Mouse (Mus musculus): Measurements from ENCODE around the gene En1. TPM values are rescaled to one million over a fixed set of nuclear protein-coding genes. Genes with fewer than 3 reads are reported as not detected.

En1 gene
- polyA plus RNA-seq, 1 experiment from 2014 or later, result not detected

- Histone ChIP-seq H3K9ac (no peak overlapping the region), H3K27ac (no peak overlapping the region), H3K4me3 (replicated peaks) (no peak overlapping the region), H3K36me3 (no peaks in the 10 kb centered on the region), H3K4me2 (no peak overlapping the region), H3K27me3 (peaks cover 100% of the 10 kb centered on the region), H3K9me3 (replicated peaks) (no peaks in the 10 kb centered on the region), H3K4me1 (replicated peaks) (no peaks in the 10 kb centered on the region)
- 5% methylated on average over 32 of the region's 32 CpGs for WGBS (ENCODE audit: insufficient replicate concordance)
- DNase-seq (no peak), ATAC-seq (ENCODE audit: low read depth) (no peak)
Observed at GRCm38 (mm10) chr1:120613461-120614306, 11.5 kb downstream of the En1 start.

DNA sequence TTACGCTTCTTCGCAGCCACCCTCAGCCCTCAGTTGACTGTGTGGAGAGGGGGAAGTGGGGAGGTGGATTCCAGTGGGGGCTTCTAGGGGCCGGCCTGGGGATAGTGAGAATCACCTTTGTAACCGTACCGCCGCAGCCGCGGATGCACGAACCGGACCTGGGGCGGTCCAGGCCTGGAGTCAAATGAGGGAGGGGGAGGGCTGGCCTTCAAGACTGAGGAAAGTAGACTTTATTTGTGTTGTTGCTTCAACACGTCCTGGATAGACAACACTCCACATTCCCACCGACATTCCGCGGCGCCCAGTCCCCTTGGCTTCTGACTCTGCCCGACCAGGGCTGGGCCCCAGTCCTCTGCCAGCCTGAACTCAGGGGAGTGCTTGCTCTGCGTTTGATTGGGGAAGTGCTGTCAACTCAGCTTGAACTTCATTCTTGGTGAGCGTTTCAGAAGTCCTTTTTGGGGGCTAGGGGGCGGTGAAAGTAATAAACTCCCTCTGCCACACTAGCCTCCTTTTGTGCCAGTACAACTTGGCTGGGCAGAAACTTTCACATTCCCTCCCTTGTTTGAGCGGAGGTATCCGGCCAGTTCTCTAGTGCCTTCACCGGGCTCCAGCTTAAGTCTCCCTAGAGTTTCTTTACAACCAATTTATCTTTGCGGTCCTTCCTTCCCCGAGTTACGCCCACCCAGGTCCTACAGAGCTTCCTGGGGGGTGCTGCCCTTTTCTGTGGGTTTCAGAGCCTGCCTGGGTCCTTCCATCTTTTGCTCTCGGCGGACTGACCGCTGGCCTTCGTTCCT is 12.3 kb downstream of the En1 start:
- Histone ChIP-seq H3K27ac (no peak overlapping the region), H3K9ac (no peak overlapping the region), H3K36me3 (no peaks in the 10 kb centered on the region), H3K4me2 (no peak overlapping the region), H3K27me3 (peaks cover 97% of the 10 kb centered on the region), H3K4me1 (replicated peaks) (no peaks in the 10 kb centered on the region), H3K9me3 (replicated peaks) (no peaks in the 10 kb centered on the region), H3K4me3 (replicated peaks) (no peak overlapping the region)
- 4% methylated on average over 30 of the region's 30 CpGs for WGBS (ENCODE audit: insufficient replicate concordance)
- no peak for ATAC-seq (ENCODE audit: low read depth)
- DNase-seq, result no peak

- no peaks in the 10 kb centered on the region for H3K9me3 ChIP-seq (replicated peaks)
- 8% methylated on average over 4 of the region's 4 CpGs for WGBS (ENCODE audit: insufficient replicate concordance)
- H3K4me1 ChIP-seq (replicated peaks), result no peaks in the 10 kb centered on the region
- H3K4me2 ChIP-seq, result no peak overlapping the region
- no peaks in the 10 kb centered on the region for H3K36me3 ChIP-seq
- ATAC-seq (ENCODE audit: low read depth) (no peak), DNase-seq (no peak)
- no peak overlapping the region for H3K27ac ChIP-seq
- H3K27me3 ChIP-seq, result peaks cover 95% of the 10 kb centered on the region
- no peak overlapping the region for H3K4me3 ChIP-seq (replicated peaks)
- H3K9ac ChIP-seq, result no peak overlapping the region
Observed at GRCm38 (mm10) chr1:120615521-120615920, 13.3 kb downstream of the En1 start.

DNA sequence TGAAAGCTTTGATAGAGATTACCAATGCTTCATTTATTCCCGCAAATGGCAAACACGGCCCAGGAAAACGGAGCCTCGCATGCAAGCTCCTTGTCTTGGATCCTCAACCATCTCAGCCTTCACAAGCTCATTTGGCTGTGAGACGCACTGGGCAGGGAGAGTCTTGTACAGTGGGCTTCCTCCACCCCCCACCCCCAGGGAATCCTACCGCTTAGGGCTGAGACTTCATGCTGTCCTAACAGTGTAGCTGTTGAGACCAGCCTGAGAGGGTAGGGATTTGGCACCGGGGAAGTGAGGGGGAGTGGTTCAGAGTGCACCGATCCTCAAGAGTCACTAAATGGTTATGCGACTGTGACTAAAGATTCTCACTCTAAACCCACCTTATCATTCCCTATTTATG is 13.7 kb downstream of the En1 start:
- no peaks in the 10 kb centered on the region for H3K4me1 ChIP-seq (replicated peaks)
- DNase-seq, result no peak
- H3K4me2 ChIP-seq, result no peak overlapping the region
- peaks cover 92% of the 10 kb centered on the region for H3K27me3 ChIP-seq
- H3K36me3 ChIP-seq, result no peaks in the 10 kb centered on the region
- WGBS (ENCODE audit: insufficient replicate concordance), result 5% methylated on average over 9 of the region's 9 CpGs
- no peak overlapping the region for H3K27ac ChIP-seq
- H3K4me3 ChIP-seq (replicated peaks), result no peak overlapping the region
- H3K9me3 ChIP-seq (replicated peaks), result no peaks in the 10 kb centered on the region
- no peak overlapping the region for H3K9ac ChIP-seq
- ATAC-seq (ENCODE audit: low read depth), result no peak

- WGBS (ENCODE audit: insufficient replicate concordance), result 32% methylated on average over 5 of the region's 5 CpGs
Observed at GRCm38 (mm10) chr1:120621383-120621782, 19.2 kb downstream of the En1 start.

GRCm38 (mm10) chr1:120626930-120627621 is 24.9 kb downstream of the En1 start:
- no peaks in the 10 kb centered on the region for H3K36me3 ChIP-seq
- ATAC-seq (ENCODE audit: low read depth) (no peak), DNase-seq (no peak)
- no peak overlapping the region for H3K4me3 ChIP-seq (replicated peaks)
- H3K9ac ChIP-seq, result no peak overlapping the region
- 46% methylated on average over 11 of the region's 11 CpGs for WGBS (ENCODE audit: insufficient replicate concordance)
- H3K4me2 ChIP-seq, result no peak overlapping the region
- H3K27ac ChIP-seq, result no peak overlapping the region
- no peaks in the 10 kb centered on the region for H3K4me1 ChIP-seq (replicated peaks)
- H3K9me3 ChIP-seq (replicated peaks), result no peaks in the 10 kb centered on the region
- peaks cover 18% of the 10 kb centered on the region for H3K27me3 ChIP-seq

More at GRCm38 (mm10) chr1:120621383-120621782, 19.2 kb downstream of the En1 start:
- H3K4me3 ChIP-seq (replicated peaks), result no peak overlapping the region
- no peak overlapping the region for H3K27ac ChIP-seq
- DNase-seq, result no peak
- peaks cover 55% of the 10 kb centered on the region for H3K27me3 ChIP-seq
- H3K4me1 ChIP-seq (replicated peaks), result no peaks in the 10 kb centered on the region
- H3K9me3 ChIP-seq (replicated peaks), result no peaks in the 10 kb centered on the region
- H3K36me3 ChIP-seq, result no peaks in the 10 kb centered on the region
- no peak overlapping the region for H3K9ac ChIP-seq
- ATAC-seq (ENCODE audit: low read depth), result no peak
- no peak overlapping the region for H3K4me2 ChIP-seq

DNA sequence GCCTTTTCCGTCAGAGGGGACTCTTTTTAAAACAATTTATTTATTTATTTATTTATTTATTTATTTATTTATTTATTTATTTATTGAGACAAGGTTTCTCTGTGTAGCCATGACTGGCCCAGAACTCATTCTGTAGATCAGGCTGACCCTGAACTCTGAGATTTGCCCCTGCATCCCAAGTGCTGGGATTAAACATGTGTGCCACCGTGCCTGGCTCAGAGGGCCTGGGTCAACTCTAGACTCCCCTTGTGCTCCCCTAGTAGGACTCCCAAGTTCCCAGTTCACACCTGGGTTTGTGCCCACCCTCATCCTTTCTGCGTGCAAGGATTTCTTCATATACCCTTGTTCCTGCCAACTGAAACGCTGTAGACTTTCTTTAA is 25.4 kb downstream of the En1 start:
- Histone ChIP-seq H3K4me3 (replicated peaks) (no peak overlapping the region), H3K27me3 (peaks cover 18% of the 10 kb centered on the region), H3K36me3 (no peaks in the 10 kb centered on the region), H3K4me1 (replicated peaks) (no peaks in the 10 kb centered on the region), H3K4me2 (no peak overlapping the region), H3K27ac (no peak overlapping the region), H3K9me3 (replicated peaks) (no peaks in the 10 kb centered on the region), H3K9ac (no peak overlapping the region)
- 59% methylated on average over 4 of the region's 4 CpGs for WGBS (ENCODE audit: insufficient replicate concordance)
- DNase-seq (no peak), ATAC-seq (ENCODE audit: low read depth) (no peak)

GRCm38 (mm10) chr1:120628821-120629220 is 26.6 kb downstream of the En1 start:
- H3K9me3 ChIP-seq (replicated peaks), result no peaks in the 10 kb centered on the region
- no peaks in the 10 kb centered on the region for H3K36me3 ChIP-seq
- H3K27ac ChIP-seq, result no peak overlapping the region
- H3K9ac ChIP-seq, result no peak overlapping the region
- WGBS (ENCODE audit: insufficient replicate concordance), result 41% methylated on average over 9 of the region's 9 CpGs
- H3K4me1 ChIP-seq (replicated peaks), result no peaks in the 10 kb centered on the region
- H3K27me3 ChIP-seq, result peaks cover 18% of the 10 kb centered on the region
- no peak overlapping the region for H3K4me2 ChIP-seq
- ATAC-seq (ENCODE audit: low read depth) (no peak), DNase-seq (no peak)
- H3K4me3 ChIP-seq (replicated peaks), result no peak overlapping the region

- no peaks in the 10 kb centered on the region for H3K27me3 ChIP-seq
- no peak overlapping the region for H3K27ac ChIP-seq
- H3K4me1 ChIP-seq (replicated peaks), result peaks cover 9% of the 10 kb centered on the region
- 48% methylated on average over 10 of the region's 10 CpGs for WGBS (ENCODE audit: insufficient replicate concordance)
- H3K4me2 ChIP-seq, result no peak overlapping the region
- no peaks in the 10 kb centered on the region for H3K9me3 ChIP-seq (replicated peaks)
- no peak for ATAC-seq (ENCODE audit: low read depth)
- no peak for DNase-seq
- H3K4me3 ChIP-seq (replicated peaks), result no peak overlapping the region
- no peak overlapping the region for H3K9ac ChIP-seq
- H3K36me3 ChIP-seq, result no peaks in the 10 kb centered on the region
Observed at GRCm38 (mm10) chr1:120643380-120643779, 41.2 kb downstream of the En1 start.

DNA sequence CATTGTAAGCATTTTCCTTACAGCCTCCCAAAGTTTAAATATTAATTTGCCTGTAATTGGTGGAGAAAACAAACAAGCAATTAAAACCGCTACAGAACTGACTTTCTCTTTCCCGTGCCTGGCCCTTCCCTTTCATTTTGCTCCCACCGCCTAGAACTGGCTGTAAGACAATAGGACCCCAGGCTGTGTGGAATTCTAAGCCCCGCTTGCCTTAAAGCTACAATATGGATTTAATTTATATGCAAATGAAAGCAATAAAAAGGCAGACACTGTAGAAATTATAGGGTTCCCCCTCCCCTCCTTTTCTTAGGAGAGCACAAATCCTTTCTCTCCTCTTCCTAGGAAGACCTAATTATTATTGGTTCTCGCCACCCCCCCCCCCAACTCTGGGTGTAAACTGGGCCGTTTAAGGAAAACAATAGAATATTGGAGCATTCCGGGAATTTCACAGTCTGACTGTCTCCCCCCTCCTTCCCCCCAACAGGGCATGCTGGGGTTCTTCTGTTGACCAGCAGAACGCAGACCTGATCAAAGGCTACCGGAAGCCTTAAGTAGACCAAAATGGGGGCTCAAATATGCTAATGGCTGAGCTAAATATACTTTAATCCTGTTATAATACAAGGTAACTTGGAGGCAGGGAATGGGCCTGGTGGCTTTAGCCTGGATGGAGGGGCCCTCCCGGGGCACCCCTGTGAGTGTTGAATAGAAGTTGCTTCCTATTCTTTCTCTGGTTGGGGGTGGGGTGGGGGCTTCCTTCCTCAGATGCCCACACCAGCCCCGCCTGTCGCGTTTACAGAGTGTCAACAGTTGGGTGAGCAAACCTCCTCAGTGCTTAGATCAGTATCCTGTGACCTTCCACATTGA is 41.9 kb downstream of the En1 start:
- Histone ChIP-seq H3K4me3 (replicated peaks) (no peak overlapping the region), H3K9me3 (replicated peaks) (no peaks in the 10 kb centered on the region), H3K27ac (no peak overlapping the region), H3K36me3 (no peaks in the 10 kb centered on the region), H3K9ac (no peak overlapping the region), H3K4me2 (no peak overlapping the region), H3K4me1 (replicated peaks) (peaks cover 9% of the 10 kb centered on the region), H3K27me3 (no peaks in the 10 kb centered on the region)
- ATAC-seq (ENCODE audit: low read depth) (no peak), DNase-seq (no peak)
- WGBS (ENCODE audit: insufficient replicate concordance), result 30% methylated on average over 13 of the region's 13 CpGs
